Mouse (Mus musculus) megakaryocyte, embryonic 14.5 days (primary cell): ENCODE data around the gene Egln2.

Experiments used
- FLI1 ChIP-seq: IDR thresholded peaks from 2 replicates; pipeline ENCODE4 v1.6.1; 2012; ENCODE audit warnings: low read length, inconsistent platforms, mixed read lengths
- GATA1 ChIP-seq: IDR thresholded peaks from 3 replicates; pipeline ENCODE4 v1.6.1; 2012; ENCODE audit warnings: mixed read lengths, low read length, inconsistent platforms, borderline replicate concordance

DNA sequence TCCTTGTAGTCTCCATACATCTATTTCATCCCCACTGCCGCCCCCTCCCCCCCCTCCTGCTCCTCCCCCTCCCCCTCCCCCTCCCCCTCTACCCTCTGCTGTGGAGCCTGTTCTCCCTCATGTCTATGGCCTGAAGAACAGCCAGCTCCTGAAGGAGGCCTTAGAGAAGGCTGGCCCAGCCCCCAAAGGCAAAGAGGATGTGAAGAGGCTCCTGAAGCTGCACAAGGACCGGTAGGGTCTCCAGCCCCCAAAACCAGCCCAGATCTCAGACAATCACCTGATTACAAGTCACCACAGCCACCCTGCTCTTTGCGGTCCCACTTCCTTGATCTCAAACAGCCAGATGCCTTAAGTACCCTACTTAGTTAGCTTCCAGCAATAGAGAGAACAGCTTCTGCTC is 30.5 kb upstream of the Egln2 start:
- no peak for TF ChIP-seq GATA1
- no peak for TF ChIP-seq FLI1
